Mouse (Mus musculus): ENCODE measurements around the gene Zfp697.
"Not testable (repeated sequence)": the region's sequence is repeated elsewhere in the genome, so short reads cannot be mapped to it uniquely, and the experiment has no call there.

Gene Zfp697

GRCm38 (mm10) chr3:98522779-98523178, 140.5 kb downstream of the Zfp697 start:
- not testable (repeated sequence) for DNase-seq (ENCODE audit: low spot score)

- not testable (repeated sequence) for DNase-seq (ENCODE audit: low spot score)
These were observed 142.3 kb downstream of the Zfp697 start for GRCm38 (mm10) chr3:98524552-98524951.

GRCm38 (mm10) chr3:98524978-98525377, 142.7 kb downstream of the Zfp697 start:
- DNase-seq (ENCODE audit: low spot score) = not testable (repeated sequence)

GRCm38 (mm10) chr3:98547641-98548040, 165.4 kb downstream of the Zfp697 start:
- DNase-seq (ENCODE audit: low spot score) = not testable (repeated sequence)

- not testable (repeated sequence) for DNase-seq (ENCODE audit: low spot score)
These were observed 166.2 kb downstream of the Zfp697 start for GRCm38 (mm10) chr3:98548495-98548894.

GRCm38 (mm10) chr3:98550215-98550614, 168.0 kb downstream of the Zfp697 start:
- DNase-seq (ENCODE audit: low spot score) = not testable (repeated sequence)

GRCm38 (mm10) chr3:98550832-98551231, 168.6 kb downstream of the Zfp697 start:
- not testable (repeated sequence) for DNase-seq (ENCODE audit: low spot score)

- not testable (repeated sequence) for DNase-seq (ENCODE audit: low spot score)
These were observed 178.4 kb downstream of the Zfp697 start for GRCm38 (mm10) chr3:98560711-98561110.

GRCm38 (mm10) chr3:98563831-98564230, 181.6 kb downstream of the Zfp697 start:
- DNase-seq (ENCODE audit: low spot score) = not testable (repeated sequence)

GRCm38 (mm10) chr3:98564894-98565293, 182.6 kb downstream of the Zfp697 start:
- not testable (repeated sequence) for DNase-seq (ENCODE audit: low spot score)

GRCm38 (mm10) chr3:98567717-98568116, 185.5 kb downstream of the Zfp697 start:
- not testable (repeated sequence) for DNase-seq (ENCODE audit: low spot score)

- DNase-seq (ENCODE audit: low spot score) = not testable (repeated sequence)
These were observed 198.8 kb downstream of the Zfp697 start for GRCm38 (mm10) chr3:98581024-98581423.

- not testable (repeated sequence) for DNase-seq (ENCODE audit: low spot score)
These were observed 199.9 kb downstream of the Zfp697 start for GRCm38 (mm10) chr3:98582202-98582601.

GRCm38 (mm10) chr3:98582622-98583021, 200.4 kb downstream of the Zfp697 start:
- DNase-seq (ENCODE audit: low spot score) = not testable (repeated sequence)

GRCm38 (mm10) chr3:98587721-98588120, 205.5 kb downstream of the Zfp697 start:
- no peak for DNase-seq (ENCODE audit: low spot score)

GRCm38 (mm10) chr3:98588707-98589106, 206.4 kb downstream of the Zfp697 start, which contains the start of gene Gm10681:
Gene Gm10681 (minus strand): TSS chr3:98588807.
- DNase-seq (ENCODE audit: low spot score) = no peak

GRCm38 (mm10) chr3:98613540-98613939, 231.3 kb downstream of the Zfp697 start:
- not testable (repeated sequence) for DNase-seq (ENCODE audit: low spot score)

- no peak for DNase-seq (ENCODE audit: low spot score)
These were observed 231.7 kb downstream of the Zfp697 start for GRCm38 (mm10) chr3:98613963-98614362.

GRCm38 (mm10) chr3:98614406-98614927, 232.2 kb downstream of the Zfp697 start:
- not testable (repeated sequence) for DNase-seq (ENCODE audit: low spot score)

GRCm38 (mm10) chr3:98616244-98616643, 234.0 kb downstream of the Zfp697 start:
- DNase-seq (ENCODE audit: low spot score) = not testable (repeated sequence)

GRCm38 (mm10) chr3:98616786-98617185, 234.5 kb downstream of the Zfp697 start:
- not testable (repeated sequence) for DNase-seq (ENCODE audit: low spot score)

- no peak for DNase-seq (ENCODE audit: low spot score)
These were observed 247.4 kb downstream of the Zfp697 start for GRCm38 (mm10) chr3:98629633-98630032.

GRCm38 (mm10) chr3:98630152-98630551, 247.9 kb downstream of the Zfp697 start, which contains the start of gene Hsd3b5:
Gene Hsd3b5 (minus strand): TSS chr3:98630252.
- no peak for DNase-seq (ENCODE audit: low spot score)

GRCm38 (mm10) chr3:98635145-98635544, 252.9 kb downstream of the Zfp697 start:
- no peak for DNase-seq (ENCODE audit: low spot score)

Measured in spleen, adult 12 weeks (tissue).